Mouse (Mus musculus): Measurements from ENCODE around the gene Rab31.
"Not testable (repeated sequence)": the region's sequence is repeated elsewhere in the genome, so short reads cannot be mapped to it uniquely, and the experiment has no call there.

The Rab31 gene

DNA sequence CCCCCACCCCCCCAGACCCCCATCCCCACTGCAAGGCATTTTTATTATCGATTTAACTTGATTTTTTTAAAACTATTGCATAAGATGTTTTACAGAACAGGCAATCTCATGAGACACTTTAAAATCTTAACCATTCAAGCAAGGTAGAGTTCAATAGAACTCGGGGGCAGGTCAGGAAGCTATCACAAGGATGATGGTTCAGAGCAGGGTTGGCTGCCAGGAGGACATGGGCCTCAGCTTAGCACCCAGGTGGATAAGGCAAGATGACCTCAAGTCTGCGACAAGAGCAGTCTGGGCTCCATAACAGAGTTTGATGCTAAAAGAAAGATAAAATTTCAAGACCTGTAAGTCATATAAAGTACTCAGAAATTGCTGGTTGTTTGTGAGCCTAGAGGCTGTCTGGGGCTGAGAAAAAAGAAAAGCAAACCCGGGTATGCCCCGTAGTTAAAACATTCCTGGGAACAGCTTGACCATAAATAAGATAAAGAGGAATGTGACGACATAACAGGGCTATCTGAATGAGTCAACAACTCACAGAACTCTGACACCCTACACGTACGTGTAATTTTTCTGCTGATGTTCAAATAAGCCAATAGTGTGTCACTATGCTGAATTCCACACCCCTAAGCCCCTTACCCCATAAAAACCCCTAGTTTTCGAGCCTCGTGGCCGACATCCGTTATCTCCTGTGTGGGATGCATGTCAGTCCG, 143.6 kb downstream of the Rab31 start:
- not testable (repeated sequence) for DNase-seq (ENCODE audit: extremely low spot score)

- no peak for DNase-seq (ENCODE audit: extremely low spot score)
These were observed 146.3 kb downstream of the Rab31 start for GRCm38 (mm10) chr17:65626301-65626700.

DNA sequence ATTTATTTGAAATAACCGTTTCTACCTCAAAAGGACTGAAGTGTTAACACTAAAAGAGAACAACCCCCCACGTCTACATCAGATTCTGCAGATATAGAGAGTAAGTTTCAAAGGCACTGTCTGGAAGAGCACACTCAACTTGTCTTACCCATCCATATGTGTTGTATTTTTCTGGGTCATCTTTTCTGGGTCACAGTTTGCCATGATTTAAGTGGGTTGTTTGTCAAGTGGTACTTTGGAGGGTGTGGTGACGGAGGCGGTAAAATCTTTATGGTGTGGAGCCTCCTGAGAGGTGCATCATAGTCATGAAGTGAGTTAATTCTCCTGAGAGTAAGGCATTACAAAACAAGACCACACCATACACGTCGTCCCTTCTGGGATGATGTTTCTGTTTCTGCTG, 147.0 kb downstream of the Rab31 start:
- DNase-seq (ENCODE audit: extremely low spot score) = no peak

DNA sequence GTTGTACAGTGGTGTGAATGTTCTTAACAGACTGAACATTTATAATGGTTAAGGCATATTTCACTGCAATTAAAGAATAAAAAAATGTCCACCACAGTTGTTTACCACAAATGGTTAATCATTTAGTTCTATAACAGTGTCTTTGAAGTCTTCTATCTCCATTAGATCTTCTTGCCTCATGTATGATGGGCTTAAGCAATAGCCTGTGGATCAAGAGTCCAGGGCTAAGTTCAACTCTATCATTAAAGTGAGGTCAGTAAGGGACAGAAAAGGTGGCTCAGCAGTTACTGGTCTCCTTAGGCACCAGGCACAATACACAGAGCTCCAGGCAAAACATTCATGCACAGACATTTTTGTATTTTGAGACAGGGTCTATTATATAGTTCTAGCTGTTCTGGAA, 149.4 kb downstream of the Rab31 start:
- DNase-seq (ENCODE audit: extremely low spot score) = no peak

GRCm38 (mm10) chr17:65618431-65618830, 154.1 kb downstream of the Rab31 start:
- no peak for DNase-seq (ENCODE audit: extremely low spot score)

DNA sequence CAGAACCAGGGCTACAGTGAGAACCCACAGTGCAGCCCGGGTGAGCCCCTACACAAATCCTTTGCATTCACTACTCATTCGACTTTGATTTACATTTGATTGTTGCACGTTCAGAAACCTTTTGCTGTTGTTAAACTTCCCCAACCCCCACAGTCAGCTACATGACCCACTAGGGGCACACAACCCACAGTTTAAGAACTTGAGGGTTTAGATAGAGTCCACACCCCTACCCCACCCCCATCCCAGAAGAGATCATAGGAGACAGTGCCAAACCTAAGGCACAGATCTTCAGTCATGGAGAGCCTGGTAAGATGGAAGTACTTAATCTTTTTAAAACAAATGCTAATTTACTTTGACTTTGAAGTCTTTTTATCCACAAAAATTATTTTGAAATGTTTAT, 156.9 kb downstream of the Rab31 start:
- DNase-seq (ENCODE audit: extremely low spot score) = no peak

- DNase-seq (ENCODE audit: extremely low spot score) = no peak
These were observed 158.1 kb downstream of the Rab31 start for GRCm38 (mm10) chr17:65614431-65614830.

DNA sequence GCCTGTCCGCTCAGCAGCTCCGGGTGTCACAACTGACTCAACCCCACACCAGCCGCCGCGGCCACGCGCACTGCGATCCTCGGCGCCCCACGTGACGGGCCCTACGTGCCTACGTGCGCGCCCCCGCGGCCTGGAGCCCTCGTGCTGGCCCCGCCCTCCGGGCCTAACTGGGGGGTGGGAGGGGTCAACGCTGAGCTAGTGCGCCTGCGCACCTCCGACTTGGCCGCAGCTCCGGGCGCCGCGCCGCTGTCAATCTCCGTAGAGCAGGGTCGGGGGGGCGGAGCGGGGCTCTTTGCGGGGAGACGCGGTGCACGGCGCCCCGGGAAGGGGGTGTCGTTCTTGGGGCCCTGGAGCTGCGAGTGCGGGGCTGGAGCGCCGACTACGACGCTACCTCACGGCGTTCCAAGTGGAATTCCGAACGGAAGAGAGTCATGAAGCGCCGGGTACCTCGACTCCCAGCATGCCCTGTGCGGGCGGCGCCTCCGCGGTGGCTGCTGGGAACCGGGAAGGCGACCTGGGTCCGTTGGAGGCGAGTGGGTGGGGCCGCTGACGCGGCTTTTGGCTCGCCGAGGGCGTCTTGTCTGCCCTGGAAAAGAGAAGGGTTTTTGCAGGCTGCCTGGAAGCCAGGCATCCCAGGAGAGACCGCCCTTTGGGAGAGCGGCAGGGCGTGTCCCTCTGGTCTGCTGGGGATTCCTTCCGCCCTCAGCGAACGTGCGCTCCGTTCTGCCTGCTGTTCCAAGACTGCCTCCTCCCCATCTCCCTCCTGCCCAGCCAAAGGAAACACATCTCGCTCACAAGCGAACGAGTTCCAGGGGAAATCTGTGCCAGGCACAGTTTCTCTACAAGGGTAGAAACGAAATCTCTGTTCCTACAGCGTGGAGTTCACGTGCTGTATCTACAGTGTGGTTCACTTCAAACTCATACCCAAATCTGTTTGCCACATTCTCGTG, 158.8 kb downstream of the Rab31 start, which contains the start of gene Vapa:
Gene Vapa (minus strand): TSS at position 93 of the 950 bp plus-strand sequence.
- DNase-seq (ENCODE audit: extremely low spot score) = peak; percentile 98

DNA sequence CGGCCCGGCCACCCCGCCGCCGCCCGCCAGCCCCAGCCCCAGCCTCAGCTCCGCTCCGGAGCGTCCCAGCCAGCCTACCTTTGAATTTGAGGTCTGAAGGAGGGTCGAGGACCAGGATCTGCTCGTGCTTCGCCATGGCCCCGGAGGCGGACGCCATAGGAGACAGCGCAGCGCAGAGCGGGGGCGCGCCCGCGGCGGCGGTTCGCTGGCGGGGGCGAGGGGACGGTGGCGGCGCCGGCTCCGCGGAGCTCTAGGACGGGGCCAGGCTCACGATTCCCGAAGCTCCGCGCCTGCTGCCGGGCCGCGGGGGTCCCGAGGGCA, 159.4 kb downstream of the Rab31 start:
- no peak for DNase-seq (ENCODE audit: extremely low spot score)

DNA sequence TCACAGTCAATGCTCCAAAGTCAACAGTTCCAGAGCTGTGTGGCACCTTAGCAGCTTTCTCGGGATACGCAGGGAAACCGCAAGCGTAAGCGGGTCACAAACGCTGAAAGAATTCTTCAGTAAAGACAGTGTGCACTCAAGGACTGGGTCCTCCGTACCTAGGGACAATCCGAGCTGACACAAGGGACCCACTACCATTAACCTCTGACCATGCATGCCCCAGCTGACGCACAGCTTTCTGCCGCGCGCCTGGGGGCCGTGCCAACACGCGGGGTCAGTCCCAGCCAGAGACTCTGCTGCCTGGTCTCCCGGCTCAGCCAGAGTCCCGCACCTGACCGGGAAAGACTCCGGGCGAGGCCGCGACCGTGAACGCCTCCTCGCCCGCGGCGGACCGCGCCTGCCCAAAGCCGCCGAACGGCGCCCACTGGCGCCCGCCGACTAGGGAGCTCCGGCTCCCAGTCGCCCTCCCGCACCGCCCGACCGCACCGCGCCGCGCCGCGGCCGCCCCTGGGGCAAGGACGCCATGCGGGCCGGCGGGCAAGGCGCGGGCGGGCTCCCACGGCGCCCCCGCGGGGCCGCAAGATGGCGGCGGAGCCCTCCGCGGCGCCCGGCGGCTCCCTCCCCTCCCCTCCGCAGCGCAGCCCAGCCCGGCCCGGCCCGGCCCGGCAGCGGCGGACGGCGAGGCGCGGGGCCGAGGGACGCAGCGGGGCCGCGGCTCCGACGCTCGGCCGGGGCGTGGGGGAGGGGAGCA, 160.0 kb downstream of the Rab31 start:
- peak; percentile 55 for DNase-seq (ENCODE audit: extremely low spot score)

DNA sequence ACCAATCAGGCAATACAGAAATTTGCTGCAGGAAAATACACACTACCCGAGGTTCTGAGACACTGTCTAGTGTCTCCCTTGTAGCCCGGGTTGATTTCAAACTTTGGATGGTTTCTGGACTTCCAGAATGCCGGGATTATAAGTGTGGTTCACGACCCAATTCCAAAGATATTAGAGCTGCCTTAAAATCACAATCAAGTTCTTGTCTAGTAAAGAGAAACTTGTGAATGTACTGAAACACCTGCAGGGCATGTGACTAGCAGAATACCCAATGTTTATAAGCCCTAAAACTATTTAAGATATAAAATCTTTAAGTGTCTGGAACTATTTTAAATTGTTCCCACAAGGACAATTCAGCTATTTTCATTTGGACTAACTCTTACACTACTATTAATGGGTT, 160.8 kb downstream of the Rab31 start:
- DNase-seq (ENCODE audit: extremely low spot score) = no peak

DNA sequence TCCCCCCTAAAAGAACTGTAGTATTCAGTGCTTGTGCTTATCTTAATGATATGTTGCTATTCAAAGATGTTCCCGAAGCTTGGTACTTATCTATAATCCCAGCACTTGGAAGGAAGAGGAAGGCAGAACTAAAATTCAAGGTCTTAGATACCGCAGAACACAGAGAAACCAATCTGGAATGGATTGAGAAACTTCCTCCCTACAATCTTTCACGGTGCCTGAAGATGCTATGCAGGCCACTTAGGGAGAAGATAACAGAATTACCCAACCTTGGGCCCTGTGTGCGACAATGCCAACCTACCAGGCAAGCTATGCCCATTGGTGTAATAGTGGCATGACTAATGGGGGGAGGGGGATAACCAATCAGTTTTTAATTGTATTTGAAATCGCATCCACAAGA, 163.8 kb downstream of the Rab31 start:
- no peak for DNase-seq (ENCODE audit: extremely low spot score)

GRCm38 (mm10) chr17:65608312-65608687, 164.3 kb downstream of the Rab31 start:
- DNase-seq (ENCODE audit: extremely low spot score) = no peak

DNA sequence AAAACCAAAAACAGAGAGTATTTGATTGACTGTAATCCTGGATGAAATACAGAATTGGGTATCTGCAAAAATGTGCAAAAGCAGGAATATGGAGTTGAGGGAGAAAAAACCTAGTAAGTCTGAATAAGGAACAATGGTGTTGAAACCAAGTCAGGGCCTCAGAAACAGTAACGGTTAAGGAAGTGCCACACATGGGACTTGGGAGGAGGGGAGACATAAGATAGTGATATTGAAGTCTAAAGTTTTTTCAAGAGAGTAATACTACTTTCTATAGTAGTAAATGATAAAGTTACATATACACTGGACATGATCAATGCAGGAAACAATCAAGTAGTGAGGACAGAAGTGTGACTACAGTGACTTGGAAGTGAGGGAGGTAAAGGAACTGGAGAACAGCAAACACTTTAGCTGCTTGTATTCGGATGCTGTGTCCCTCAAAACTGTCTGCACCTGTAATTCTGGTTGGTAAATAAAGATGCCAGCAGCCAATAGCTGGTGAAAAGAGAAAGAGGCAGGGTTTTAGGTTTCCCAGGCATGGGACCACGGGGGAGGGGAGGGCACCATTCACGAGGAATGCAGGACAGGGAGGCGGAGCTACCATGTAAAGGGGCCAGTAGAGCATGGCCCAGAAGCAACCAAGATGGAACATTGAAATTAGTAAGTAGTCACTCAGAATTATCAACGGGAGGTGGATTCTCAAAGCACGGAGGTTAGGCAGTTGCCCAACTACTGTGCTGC, 164.8 kb downstream of the Rab31 start:
- DNase-seq (ENCODE audit: extremely low spot score) = no peak

- DNase-seq (ENCODE audit: extremely low spot score) = no peak
These were observed 166.5 kb downstream of the Rab31 start for GRCm38 (mm10) chr17:65606014-65606413.

DNA sequence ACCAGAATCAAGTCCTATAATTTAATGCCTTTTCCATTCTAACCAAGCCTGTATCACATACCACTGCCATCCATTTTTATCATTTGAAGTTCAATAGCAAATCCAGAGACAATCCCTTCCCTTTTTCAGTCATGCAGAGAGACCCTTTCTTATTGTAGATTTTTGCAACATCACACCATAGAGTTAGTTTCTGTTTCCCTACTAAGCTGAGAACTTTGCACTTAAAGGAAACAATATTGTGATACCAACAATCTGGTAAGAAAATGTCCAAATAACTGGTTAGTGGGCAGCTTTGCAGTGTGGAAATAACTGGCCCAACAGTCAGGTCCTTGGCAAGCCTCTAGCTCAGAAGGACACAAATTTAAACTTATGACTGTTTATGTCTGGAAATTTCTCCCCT, 167.7 kb downstream of the Rab31 start:
- no peak for DNase-seq (ENCODE audit: extremely low spot score)

- no peak for DNase-seq (ENCODE audit: extremely low spot score)
These were observed 168.2 kb downstream of the Rab31 start for GRCm38 (mm10) chr17:65604315-65604714.
